Mouse (Mus musculus): ENCODE measurements around the gene Larp6. TPM values are rescaled to one million over a fixed set of nuclear protein-coding genes. Genes with fewer than 3 reads are reported as not detected.

Gene Larp6
- polyA plus RNA-seq, 1 experiment from 2014 or later: 1.3 TPM

GRCm38 (mm10) chr9:60769711-60770111 is 56.9 kb downstream of the Larp6 start:
- H3K36me3 ChIP-seq: no peaks in the 10 kb centered on the region
- H3K27ac ChIP-seq: peak overlapping the region; percentile 59
- H3K4me3 ChIP-seq: no peak overlapping the region
- no peak for ATAC-seq (ENCODE audit: borderline replicate concordance, extremely low read depth, low FRiP score, low TSS enrichment)
- H3K27me3 ChIP-seq: no peaks in the 10 kb centered on the region
- H3K4me2 ChIP-seq: no peak overlapping the region
- H3K4me1 ChIP-seq: peaks cover 29% of the 10 kb centered on the region
- 55% methylated on average over 6 of the region's 6 CpGs for WGBS
- H3K9ac ChIP-seq: no peak overlapping the region
- H3K9me3 ChIP-seq: no peaks in the 10 kb centered on the region

GRCm38 (mm10) chr9:60773713-60774112 is 60.9 kb downstream of the Larp6 start:
- no peak overlapping the region for H3K4me2 ChIP-seq
- H3K4me3 ChIP-seq: no peak overlapping the region
- no peaks in the 10 kb centered on the region for H3K27me3 ChIP-seq
- H3K9ac ChIP-seq: no peak overlapping the region
- H3K9me3 ChIP-seq: no peaks in the 10 kb centered on the region
- no peak for ATAC-seq (ENCODE audit: borderline replicate concordance, extremely low read depth, low FRiP score, low TSS enrichment)
- WGBS: 83% methylated on average over 2 of the region's 2 CpGs
- no peak overlapping the region for H3K27ac ChIP-seq
- H3K4me1 ChIP-seq: peaks cover 12% of the 10 kb centered on the region; the same call in 1 of the 2 replicates
- H3K36me3 ChIP-seq: no peaks in the 10 kb centered on the region

- no peaks in the 10 kb centered on the region for H3K9me3 ChIP-seq
- 73% methylated on average over 9 of the region's 9 CpGs for WGBS
Observed at GRCm38 (mm10) chr9:60776899-60777298, 64.1 kb downstream of the Larp6 start.

GRCm38 (mm10) chr9:60782057-60782789 is 69.4 kb downstream of the Larp6 start:
- no peak for ATAC-seq (ENCODE audit: borderline replicate concordance, extremely low read depth, low FRiP score, low TSS enrichment)
- no peak overlapping the region for H3K9ac ChIP-seq
- no peak overlapping the region for H3K4me2 ChIP-seq
- H3K4me3 ChIP-seq: no peak overlapping the region
- no peaks in the 10 kb centered on the region for H3K27me3 ChIP-seq
- WGBS: 84% methylated on average over 9 of the region's 9 CpGs
- H3K4me1 ChIP-seq: no peaks in the 10 kb centered on the region
- H3K9me3 ChIP-seq: no peaks in the 10 kb centered on the region
- no peaks in the 10 kb centered on the region for H3K36me3 ChIP-seq
- no peak overlapping the region for H3K27ac ChIP-seq

More at GRCm38 (mm10) chr9:60776899-60777298, 64.1 kb downstream of the Larp6 start:
- Histone ChIP-seq H3K27ac (no peak overlapping the region), H3K9ac (no peak overlapping the region), H3K27me3 (no peaks in the 10 kb centered on the region), H3K4me3 (no peak overlapping the region), H3K36me3 (no peaks in the 10 kb centered on the region), H3K4me2 (no peak overlapping the region), H3K4me1 (no peaks in the 10 kb centered on the region)
- ATAC-seq (ENCODE audit: borderline replicate concordance, extremely low read depth, low FRiP score, low TSS enrichment): no peak

GRCm38 (mm10) chr9:60785069-60785468 is 72.3 kb downstream of the Larp6 start:
- H3K9me3 ChIP-seq: no peaks in the 10 kb centered on the region
- no peak for ATAC-seq (ENCODE audit: borderline replicate concordance, extremely low read depth, low FRiP score, low TSS enrichment)
- no peak overlapping the region for H3K27ac ChIP-seq
- H3K4me2 ChIP-seq: no peak overlapping the region
- H3K9ac ChIP-seq: no peak overlapping the region
- no peaks in the 10 kb centered on the region for H3K27me3 ChIP-seq
- H3K36me3 ChIP-seq: no peaks in the 10 kb centered on the region
- 62% methylated on average over 4 of the region's 4 CpGs for WGBS
- H3K4me1 ChIP-seq: no peaks in the 10 kb centered on the region
- no peak overlapping the region for H3K4me3 ChIP-seq

GRCm38 (mm10) chr9:60787517-60788110 is 74.8 kb downstream of the Larp6 start:
- Histone ChIP-seq H3K27ac (no peak overlapping the region), H3K4me1 (peaks cover 1% of the 10 kb centered on the region; the same call in 1 of the 2 replicates), H3K9me3 (no peaks in the 10 kb centered on the region), H3K36me3 (no peaks in the 10 kb centered on the region), H3K27me3 (no peaks in the 10 kb centered on the region), H3K4me3 (no peak overlapping the region), H3K4me2 (no peak overlapping the region), H3K9ac (no peak overlapping the region)
- no peak for ATAC-seq (ENCODE audit: borderline replicate concordance, extremely low read depth, low FRiP score, low TSS enrichment)
- WGBS: 1% methylated on average over 2 of the region's 2 CpGs

Other genes with a start within 250 kb of the Larp6 start
- gene Thsd4, start 190.9 kb upstream of the Larp6 start, polyA plus RNA-seq (2015; fragmentation: Nextera tagmentation; extraction: Ambion mirVana): 9.6 and 10.0 TPM in 2 replicates
- gene Lrrc49, start 24.8 kb upstream of the Larp6 start, polyA plus RNA-seq (2015; fragmentation: Nextera tagmentation; extraction: Ambion mirVana): 16.9 and 17.3 TPM in 2 replicates
- gene Uaca, start 81.6 kb downstream of the Larp6 start, polyA plus RNA-seq (2015; fragmentation: Nextera tagmentation; extraction: Ambion mirVana): 33.1 and 34.9 TPM in 2 replicates